Mouse (Mus musculus) forebrain, embryonic 11.5 days (tissue): Measurements from ENCODE around the gene Ugcg. TPM values are rescaled to one million over a fixed set of nuclear protein-coding genes. Genes with fewer than 3 reads are reported as not detected.

Source experiments
- ATAC-seq: fragments of 200-750 bp; cut with Nextera tagmentation; replicated peaks from 2 replicates; pipeline ENCODE4 v1.8.0; 2017; ENCODE audit warnings: moderate TSS enrichment; ENCODE audit not compliant: low FRiP score
- DNase-seq: peaks from one replicate; pipeline ENCODE4 v3.0.0-alpha.2; 2017; ENCODE audit warnings: low spot score
- H3K27ac ChIP-seq: fragments of 300-500 bp; sonication (generic); 2 replicates; pipeline ENCODE4 v1.5.1; 2014; ENCODE audit warnings: low read depth, low read length
- H3K27me3 ChIP-seq: fragments of 300-500 bp; sonication (generic); 2 replicates; pipeline ENCODE4 v1.6.1; 2014; ENCODE audit warnings: mild to moderate bottlenecking, low read length, mixed read lengths; ENCODE audit not compliant: control insufficient read depth, insufficient read depth
- H3K36me3 ChIP-seq: fragments of 300-500 bp; sonication (generic); 2 replicates; pipeline ENCODE4 v1.6.1; 2014; ENCODE audit warnings: mild to moderate bottlenecking, low read length, moderate library complexity, mixed read lengths; ENCODE audit not compliant: control insufficient read depth, insufficient read depth
- H3K4me1 ChIP-seq: fragments of 300-500 bp; sonication (generic); replicated peaks from 2 replicates; pipeline ENCODE4 v1.6.1; 2014; ENCODE audit warnings: low read length, mixed read lengths; ENCODE audit not compliant: control insufficient read depth, insufficient read depth
- H3K4me2 ChIP-seq: fragments of 300-500 bp; sonication (generic); 2 replicates; pipeline ENCODE4 v1.6.1; 2014; ENCODE audit warnings: low read depth, mild to moderate bottlenecking, low read length, moderate library complexity, mixed read lengths; ENCODE audit not compliant: severe bottlenecking
- H3K4me3 ChIP-seq: fragments of 300-500 bp; sonication (generic); 2 replicates; pipeline ENCODE4 v1.5.1; 2014; ENCODE audit warnings: low read depth, low read length
- H3K9ac ChIP-seq: fragments of 300-500 bp; sonication (generic); 2 replicates; pipeline ENCODE4 v1.6.1; 2014; ENCODE audit warnings: low read length
- H3K9me3 ChIP-seq: fragments of 300-500 bp; sonication (generic); 2 replicates; pipeline ENCODE4 v1.6.1; 2016; ENCODE audit warnings: low read length, mixed read lengths; ENCODE audit not compliant: control insufficient read depth
- WGBS: fragments of 180-500 bp; shearing (Covaris S2); extraction: QIAGEN DNeasy Blood & Tissue Kit; methylation state at CpG from one replicate; pipeline ENCODE4 v1.1.7; 2014; 5-methylcytosine and 5-hydroxymethylcytosine counted together
- polyA plus RNA-seq: library from polyadenylated mRNA; unstranded; fragments of >200 nt; fragmentation: Nextera tagmentation; extraction: Ambion mirVana; gene quantifications from 2 replicates; pipeline ENCODE4 v1.2.1, GENCODE M21; 2014

The Ugcg gene
- polyA plus RNA-seq, 1 experiment from 2014 or later, result 13.0 TPM

DNA sequence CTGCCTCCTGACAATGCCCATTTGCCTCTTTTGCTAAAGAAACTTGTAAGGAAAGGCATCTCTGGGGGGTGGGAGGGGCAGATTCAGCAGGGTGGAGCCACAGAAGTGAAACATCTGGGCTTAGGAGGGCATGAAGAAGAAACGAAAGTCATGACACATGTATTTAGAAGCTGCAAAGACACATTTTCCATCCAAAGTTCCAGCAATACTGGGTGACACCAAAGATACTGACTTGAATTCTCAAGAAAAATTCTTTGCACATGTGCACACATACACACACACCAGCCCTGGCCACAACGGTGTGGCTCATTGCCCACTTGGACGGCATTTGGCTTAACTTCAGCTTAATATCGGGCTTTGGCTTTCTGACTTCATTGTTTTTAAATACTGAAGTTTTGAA is 35.8 kb downstream of the Ugcg start:
- H3K27ac ChIP-seq, result no peak overlapping the region
- H3K4me3 ChIP-seq, result no peak overlapping the region
- no peaks in the 10 kb centered on the region for H3K9me3 ChIP-seq
- H3K36me3 ChIP-seq, result no peaks in the 10 kb centered on the region
- no peaks in the 10 kb centered on the region for H3K4me1 ChIP-seq
- 94% methylated on average over 4 of the region's 4 CpGs for WGBS
- no peak overlapping the region for H3K9ac ChIP-seq
- ATAC-seq, result no peak
- DNase-seq, result no peak
- H3K27me3 ChIP-seq, result no peaks in the 10 kb centered on the region
- H3K4me2 ChIP-seq, result no peak overlapping the region

- no peaks in the 10 kb centered on the region for H3K9me3 ChIP-seq
- H3K36me3 ChIP-seq, result no peaks in the 10 kb centered on the region
- H3K4me3 ChIP-seq, result no peak overlapping the region
- no peaks in the 10 kb centered on the region for H3K4me1 ChIP-seq
- WGBS, result 93% methylated on average over 9 of the region's 9 CpGs
- H3K4me2 ChIP-seq, result no peak overlapping the region
- DNase-seq (no peak), ATAC-seq (no peak)
- H3K27me3 ChIP-seq, result no peaks in the 10 kb centered on the region
- no peak overlapping the region for H3K9ac ChIP-seq
- H3K27ac ChIP-seq, result no peak overlapping the region
Observed at GRCm38 (mm10) chr4:59227047-59227446, 38.0 kb downstream of the Ugcg start.

DNA sequence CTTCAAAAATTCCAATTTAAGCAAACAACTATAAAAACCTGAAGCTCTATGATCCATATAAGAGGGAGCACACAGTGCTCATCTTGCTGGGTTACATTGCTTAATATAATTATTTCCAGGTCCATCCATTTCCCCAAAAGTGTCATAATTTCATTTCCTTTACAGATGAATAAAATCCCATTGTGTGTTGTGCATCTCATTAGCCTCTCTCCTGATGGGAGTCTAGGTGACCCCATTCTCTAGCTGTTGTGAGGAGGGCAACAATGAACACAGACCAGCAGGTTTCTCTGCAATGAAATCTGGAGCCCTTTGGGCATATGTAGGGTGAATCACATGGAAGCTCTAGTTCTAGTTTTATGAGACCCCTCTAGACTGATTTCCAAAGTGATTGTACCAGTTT is 39.9 kb downstream of the Ugcg start:
- no peak overlapping the region for H3K4me3 ChIP-seq
- no peak overlapping the region for H3K4me2 ChIP-seq
- H3K27ac ChIP-seq, result no peak overlapping the region
- H3K4me1 ChIP-seq, result no peaks in the 10 kb centered on the region
- no peaks in the 10 kb centered on the region for H3K9me3 ChIP-seq
- H3K27me3 ChIP-seq, result no peaks in the 10 kb centered on the region
- H3K36me3 ChIP-seq, result no peaks in the 10 kb centered on the region
- no peak for DNase-seq
- H3K9ac ChIP-seq, result no peak overlapping the region
- no peak for ATAC-seq

DNA sequence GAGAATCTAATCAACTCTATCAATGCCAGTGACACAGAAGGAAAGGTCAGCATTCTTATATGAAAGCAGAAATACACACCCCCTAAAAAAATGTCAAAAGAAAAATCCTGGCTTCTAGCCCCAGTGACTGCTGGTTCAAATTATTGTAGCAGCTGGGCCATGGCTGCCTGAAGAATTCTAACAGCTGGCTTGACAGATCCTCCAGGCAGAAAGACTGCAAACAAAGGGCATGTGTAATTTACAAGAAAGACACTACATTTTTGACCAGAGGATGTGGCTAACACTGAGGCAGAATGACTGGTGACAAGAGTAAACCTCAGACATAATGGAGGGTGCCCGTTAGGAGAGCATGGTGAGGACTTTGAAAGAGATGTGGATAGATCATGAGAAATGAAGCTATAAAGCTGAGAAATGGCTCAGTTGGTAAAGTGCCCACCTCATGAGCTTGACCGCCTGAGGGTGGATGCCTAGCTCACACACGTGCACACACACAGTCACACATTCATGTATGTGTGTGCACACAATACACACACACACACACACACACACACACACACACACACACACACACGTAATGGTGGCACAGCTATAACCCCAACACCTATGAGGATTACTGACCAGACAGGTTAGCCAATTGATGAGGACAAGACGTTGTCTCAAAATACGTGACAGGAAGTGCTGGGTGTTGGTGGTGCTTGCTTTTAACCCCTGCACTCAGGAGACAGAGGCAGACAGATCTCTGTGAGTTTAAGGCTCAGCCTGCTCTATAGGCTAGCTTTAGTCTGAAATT is 42.4 kb downstream of the Ugcg start:
- Histone ChIP-seq H3K9me3 (no peaks in the 10 kb centered on the region), H3K27me3 (no peaks in the 10 kb centered on the region), H3K4me2 (no peak overlapping the region), H3K9ac (no peak overlapping the region), H3K4me1 (no peaks in the 10 kb centered on the region), H3K36me3 (no peaks in the 10 kb centered on the region), H3K27ac (no peak overlapping the region), H3K4me3 (no peak overlapping the region)
- ATAC-seq (no peak), DNase-seq (no peak)
- 90% methylated on average over 6 of the region's 6 CpGs for WGBS

- Histone ChIP-seq H3K27ac (no peak overlapping the region), H3K4me1 (no peaks in the 10 kb centered on the region), H3K9ac (no peak overlapping the region), H3K4me2 (no peak overlapping the region), H3K9me3 (no peaks in the 10 kb centered on the region), H3K36me3 (no peaks in the 10 kb centered on the region), H3K4me3 (no peak overlapping the region), H3K27me3 (no peaks in the 10 kb centered on the region)
- DNase-seq, result no peak
- 97% methylated on average over 8 of the region's 10 CpGs for WGBS
- no peak for ATAC-seq
Observed at GRCm38 (mm10) chr4:59234014-59234413, 45.0 kb downstream of the Ugcg start.

DNA sequence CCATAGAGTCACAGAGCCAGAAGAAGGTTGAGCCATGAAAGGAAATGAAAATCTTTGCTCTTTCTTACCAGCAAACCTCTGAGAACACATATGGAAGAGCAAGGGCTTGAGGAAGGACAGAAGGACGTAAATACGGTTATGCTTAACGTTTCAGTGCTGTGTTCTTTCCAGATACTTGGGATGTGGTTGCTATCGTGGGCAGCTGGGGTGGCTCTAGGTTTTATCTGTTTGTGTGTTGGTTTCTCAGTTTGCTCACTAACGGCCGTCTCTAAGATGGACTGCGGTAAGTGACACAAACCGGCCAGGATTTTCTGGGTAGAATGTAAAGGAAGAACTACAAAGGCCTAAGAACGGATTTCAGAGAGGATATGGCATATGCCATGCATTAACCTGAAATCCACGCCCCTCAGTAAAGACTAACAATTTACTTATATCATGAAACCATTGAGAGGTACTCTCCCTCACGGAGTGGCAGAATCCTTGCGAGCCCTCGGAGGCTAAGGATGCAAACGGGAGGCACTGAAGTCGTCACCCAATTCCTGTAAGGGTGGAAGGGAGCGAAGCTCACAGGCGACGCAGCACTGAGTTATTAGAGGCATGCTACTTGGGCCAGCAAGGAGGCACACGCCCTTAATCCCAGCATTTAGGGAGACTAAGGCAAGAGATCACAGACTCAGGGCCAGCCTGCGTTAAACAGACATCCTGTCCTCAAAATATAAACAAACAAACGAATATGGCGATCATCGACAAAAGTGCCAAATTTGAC is 45.6 kb downstream of the Ugcg start:
- WGBS, result 88% methylated on average over 23 of the region's 23 CpGs
- no peak for ATAC-seq
- Histone ChIP-seq H3K36me3 (no peaks in the 10 kb centered on the region), H3K27me3 (no peaks in the 10 kb centered on the region), H3K4me3 (no peak overlapping the region), H3K27ac (no peak overlapping the region), H3K4me1 (no peaks in the 10 kb centered on the region), H3K9me3 (no peaks in the 10 kb centered on the region), H3K9ac (no peak overlapping the region), H3K4me2 (no peak overlapping the region)
- no peak for DNase-seq

DNA sequence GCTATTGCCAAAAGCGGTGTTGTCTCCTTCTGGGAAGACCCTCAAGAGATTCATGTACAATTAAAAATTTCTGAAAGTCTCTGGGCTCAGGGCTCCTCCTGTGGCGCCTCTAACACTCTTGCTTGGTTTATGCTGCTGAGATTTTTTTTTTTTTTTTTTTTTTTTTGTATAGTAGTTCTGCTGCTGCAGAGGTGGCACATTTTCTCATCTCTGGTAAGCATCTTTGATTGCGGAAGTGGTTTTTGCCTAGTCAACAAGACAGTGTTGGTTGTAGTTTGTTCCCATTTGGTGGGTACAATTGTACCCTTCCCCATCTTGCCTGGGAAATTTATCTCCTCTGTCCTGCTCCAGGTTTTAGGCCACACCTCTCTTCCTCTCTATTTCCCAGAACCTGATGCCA is 47.3 kb downstream of the Ugcg start:
- Histone ChIP-seq H3K4me1 (no peaks in the 10 kb centered on the region), H3K36me3 (no peaks in the 10 kb centered on the region), H3K4me3 (no peak overlapping the region), H3K9ac (no peak overlapping the region), H3K4me2 (no peak overlapping the region), H3K9me3 (no peaks in the 10 kb centered on the region), H3K27ac (no peak overlapping the region), H3K27me3 (no peaks in the 10 kb centered on the region)
- ATAC-seq, result no peak
- 90% methylated on average over 3 of the region's 3 CpGs for whole genome bisulfite sequencing
- no peak for DNase-seq

- 75% methylated on average over 9 of the region's 9 CpGs for WGBS
- H3K4me3 ChIP-seq, result no peak overlapping the region
- DNase-seq, result no peak
- no peaks in the 10 kb centered on the region for H3K36me3 ChIP-seq
- no peak overlapping the region for H3K4me2 ChIP-seq
- no peak for ATAC-seq
- no peak overlapping the region for H3K9ac ChIP-seq
- H3K27ac ChIP-seq, result no peak overlapping the region
- H3K27me3 ChIP-seq, result no peaks in the 10 kb centered on the region
- H3K9me3 ChIP-seq, result no peaks in the 10 kb centered on the region
- H3K4me1 ChIP-seq, result no peaks in the 10 kb centered on the region
Observed at GRCm38 (mm10) chr4:59238641-59239311, 49.7 kb downstream of the Ugcg start.
